Mouse (Mus musculus) heart, postnatal 10 days (tissue): ENCODE results near the gene Olfr575. TPM values are rescaled to one million over a fixed set of nuclear protein-coding genes. Genes with fewer than 3 reads are reported as not detected.

ENCODE experiments used
- DNase-seq, 2 experiments: peaks; one replicate each; pipeline ENCODE4 v3.0.0; 2021
- intact Hi-C: fragments of 180-260 bp; cut with DNase I; formaldehyde crosslinking; loops from one replicate; pipeline ENCODE4 v1.15.1; 2025
- total RNA-seq, 2 experiments: library from RNA; stranded (reverse); gene quantifications; 2 replicates each; pipeline ENCODE4 v1.2.3; 2021

Olfr575 gene
- total RNA-seq = not detected

GRCm38 (mm10) chr7:102958593-102958992 is at the start of gene Olfr575:
Olfr575 (minus strand) TSS chr7:102958775.
- intact Hi-C loops = no loop called here
- DNase-seq = no peak

DNA sequence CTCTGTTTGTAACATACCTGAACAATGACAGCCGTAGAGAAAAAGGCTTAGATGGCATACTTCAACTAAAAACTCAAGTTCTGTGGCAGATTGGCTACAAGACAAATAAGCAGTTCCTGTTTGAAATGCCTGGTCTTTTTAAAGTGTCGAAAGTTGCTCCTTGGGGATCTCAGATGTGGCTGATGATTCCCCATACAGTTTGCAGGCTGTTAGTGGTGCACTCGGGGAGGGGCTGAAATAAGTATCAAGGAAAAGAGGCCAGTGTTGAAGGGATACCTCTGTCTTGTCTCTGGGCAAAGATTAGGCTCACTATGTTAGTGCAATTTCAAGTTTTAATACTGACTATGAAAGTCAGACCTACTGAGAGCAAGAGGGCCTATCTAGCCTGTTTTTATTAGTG is 30.6 kb upstream of the Olfr575 start, which contains the start of gene Olfr578:
Olfr578 (minus strand) TSS at position 101 of the 400 bp plus-strand sequence.
- no peak for DNase-seq
- intact Hi-C loops = no loop called here

- DNase-seq = no peak
- intact Hi-C loops = no loop called here
Observed at GRCm38 (mm10) chr7:102975843-102976242, 17.3 kb upstream of the Olfr575 start, which contains the start of gene Olfr577. Olfr577 (minus strand) TSS chr7:102975943.

- intact Hi-C loops = no loop called here
- DNase-seq = no peak
Observed at GRCm38 (mm10) chr7:102974399-102974798, 15.8 kb upstream of the Olfr575 start.

DNA sequence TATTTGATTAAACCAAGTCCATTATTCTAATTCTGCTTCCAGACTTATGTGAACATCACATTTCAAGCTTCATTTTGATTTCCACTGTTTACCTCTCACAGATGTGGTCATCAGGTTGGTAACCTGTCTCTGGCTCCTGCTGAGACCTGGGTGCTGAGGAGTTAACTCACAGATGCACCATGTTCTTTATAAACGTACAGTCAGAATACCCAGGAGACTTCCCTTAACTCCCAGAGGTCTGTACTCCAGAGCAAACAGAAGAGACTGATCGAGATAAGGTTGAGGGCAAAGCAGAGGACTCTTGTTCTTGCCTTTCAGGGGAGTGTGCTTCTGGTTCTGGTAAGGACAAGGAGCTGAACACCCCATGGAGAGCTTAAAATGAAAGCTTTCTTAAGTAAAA is 3.8 kb upstream of the Olfr575 start, which contains the start of gene Olfr576:
Olfr576 (plus strand) TSS at position 301 of the 400 bp plus-strand sequence.
- no peak for DNase-seq
- intact Hi-C loops = no loop called here

GRCm38 (mm10) chr7:102958137-102958536 is 438 bp downstream of the Olfr575 start:
- intact Hi-C loops = no loop called here
- DNase-seq = no peak

GRCm38 (mm10) chr7:102950732-102951131 is 7.8 kb downstream of the Olfr575 start:
- DNase-seq = no peak
- intact Hi-C loops = no loop called here

GRCm38 (mm10) chr7:102948167-102948566 is 10.4 kb downstream of the Olfr575 start, which contains the start of gene Olfr574:
Olfr574 (plus strand) TSS chr7:102948467.
- no peak for DNase-seq
- intact Hi-C loops = no loop called here

- intact Hi-C loops = no loop called here
- DNase-seq = no peak
Observed at GRCm38 (mm10) chr7:102943417-102943816, 15.2 kb downstream of the Olfr575 start.

DNA sequence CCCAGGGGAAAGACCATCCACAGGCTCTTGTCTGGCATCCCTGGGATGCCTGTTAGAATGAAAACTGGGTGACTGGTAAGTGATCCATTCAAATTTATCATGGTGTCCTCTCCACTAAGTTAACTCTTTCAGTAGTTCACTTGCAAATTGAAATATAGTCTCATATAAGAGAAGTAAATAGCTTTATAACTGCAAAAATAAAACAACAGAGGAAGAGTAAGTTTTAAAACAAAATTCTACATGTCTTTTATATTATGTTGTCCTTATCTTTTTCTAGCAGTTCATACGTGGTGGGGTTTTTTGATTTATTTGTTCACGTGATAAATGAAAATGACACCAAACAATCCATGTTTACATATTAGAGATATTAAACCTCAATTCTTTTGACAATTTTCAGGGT is 16.1 kb downstream of the Olfr575 start, which contains the start of gene Olfr573-ps1:
Olfr573-ps1 (minus strand) TSS at position 101 of the 400 bp plus-strand sequence.
- DNase-seq = no peak
- intact Hi-C loops = no loop called here

DNA sequence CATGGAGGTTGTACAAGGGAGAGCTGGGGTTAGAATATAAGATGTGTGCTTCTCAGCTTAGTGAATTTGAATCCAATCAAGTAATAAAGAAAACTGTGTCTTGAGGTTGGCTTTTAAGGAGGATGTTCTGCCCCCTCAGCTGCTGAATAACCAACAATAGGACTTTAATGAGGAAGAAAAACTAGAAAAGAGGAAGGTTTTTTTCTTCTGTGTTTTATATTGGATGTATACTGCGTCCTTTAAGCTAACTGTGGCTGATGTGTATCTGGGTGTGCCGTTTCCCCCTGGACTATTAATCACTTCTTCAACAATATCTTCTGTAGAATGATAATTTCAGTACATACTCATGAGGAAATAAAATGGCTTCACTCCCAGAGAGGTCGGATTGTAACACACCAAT is 31.5 kb downstream of the Olfr575 start:
- no peak for DNase-seq
- intact Hi-C loops = no loop called here

GRCm38 (mm10) chr7:102924109-102924508 is 34.5 kb downstream of the Olfr575 start, which contains the start of gene Olfr572:
Olfr572 (plus strand) TSS chr7:102924409.
- intact Hi-C loops = no loop called here
- DNase-seq = no peak

DNA sequence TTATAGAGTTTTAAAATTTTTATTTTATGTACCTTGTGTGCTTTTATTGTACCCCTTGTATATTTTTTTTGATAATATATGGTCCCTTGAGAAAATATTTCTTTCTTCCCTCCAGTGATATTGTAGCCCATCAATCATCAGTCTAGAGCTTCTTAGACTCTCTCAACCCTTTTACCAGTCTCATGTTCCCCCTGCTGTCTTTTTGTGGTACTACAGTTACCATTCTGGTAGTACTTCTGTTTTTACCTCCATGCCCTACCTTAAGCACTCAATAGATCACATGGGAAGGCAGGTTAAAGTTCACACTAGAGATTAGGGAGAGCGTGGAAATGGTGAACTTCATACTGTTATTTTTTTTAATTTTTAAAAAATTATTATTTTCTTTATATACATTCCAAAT is 38.9 kb downstream of the Olfr575 start:
- DNase-seq = peak; percentile 32 to 62
- intact Hi-C loops = loop anchor here (2.0 to 10.0 kb wide), 3 partner anchors 225 to 407 kb away; partner anchors contain the start of genes Olfr556 and Olfr557

DNA sequence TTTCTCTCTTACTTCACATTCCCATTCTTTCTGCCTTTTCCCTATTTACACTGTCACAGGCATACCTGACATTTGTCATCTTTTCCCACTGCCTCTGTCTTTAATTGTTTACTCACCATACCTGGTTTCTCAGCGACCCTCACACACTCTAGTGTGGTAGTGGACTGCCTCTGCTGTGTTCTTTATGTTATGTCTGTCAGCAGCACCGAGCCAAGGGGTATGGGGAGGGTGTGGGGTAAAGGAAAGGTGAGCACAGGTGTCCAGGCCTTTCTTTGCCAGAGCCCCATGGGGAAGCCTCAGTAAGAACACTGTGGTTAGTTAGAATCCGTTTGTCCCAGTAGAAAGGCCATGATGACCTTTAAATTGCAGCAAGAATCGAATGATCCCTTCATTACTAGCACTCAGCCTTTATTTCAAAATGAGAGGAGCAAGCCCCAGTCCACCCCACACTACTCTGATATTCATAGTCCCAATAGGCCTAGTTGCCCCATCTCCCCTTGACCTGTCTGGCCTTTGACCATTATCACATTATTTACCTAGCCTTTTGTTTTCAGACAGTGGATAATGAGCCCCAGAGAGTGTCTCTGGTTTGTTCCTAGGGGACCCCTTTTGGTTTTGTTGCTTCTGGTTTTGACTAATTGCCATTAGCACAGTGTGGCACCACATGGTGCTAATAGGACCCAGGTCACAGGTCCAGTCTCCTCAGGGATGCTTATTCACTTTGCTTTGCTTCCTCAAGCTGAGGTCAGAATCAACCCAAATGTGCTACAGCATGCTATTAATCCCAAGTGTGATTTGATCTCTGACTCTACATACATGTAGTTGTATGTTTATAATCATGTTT is 41.3 kb downstream of the Olfr575 start, which contains the start of gene Olfr571:
Olfr571 (minus strand) TSS at position 505 of the 844 bp plus-strand sequence.
- intact Hi-C loops = loop anchor here (10.0 kb wide), 1 partner anchor 222 kb away; the partner anchor contains the start of gene Olfr557
- DNase-seq = no peak

DNA sequence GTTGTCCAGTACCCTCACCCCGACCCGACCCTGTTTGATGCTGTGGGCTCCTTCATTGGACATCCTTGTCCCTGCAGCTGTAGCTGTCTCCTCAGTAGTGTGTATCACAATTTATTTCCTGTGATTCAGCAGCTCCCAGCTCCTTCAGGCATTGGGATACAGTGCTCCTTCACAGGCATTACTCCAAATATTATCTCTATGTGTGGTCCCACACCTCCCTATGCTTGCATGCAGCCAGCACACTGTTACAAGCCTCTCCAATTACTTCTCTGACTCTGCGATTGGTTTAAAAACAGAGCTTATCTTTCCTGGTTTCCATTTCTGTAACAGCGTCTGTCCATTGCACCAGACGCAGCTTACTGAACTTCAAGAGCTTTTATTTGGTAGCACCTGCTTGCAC is 42.2 kb downstream of the Olfr575 start:
- DNase-seq = no peak

DNA sequence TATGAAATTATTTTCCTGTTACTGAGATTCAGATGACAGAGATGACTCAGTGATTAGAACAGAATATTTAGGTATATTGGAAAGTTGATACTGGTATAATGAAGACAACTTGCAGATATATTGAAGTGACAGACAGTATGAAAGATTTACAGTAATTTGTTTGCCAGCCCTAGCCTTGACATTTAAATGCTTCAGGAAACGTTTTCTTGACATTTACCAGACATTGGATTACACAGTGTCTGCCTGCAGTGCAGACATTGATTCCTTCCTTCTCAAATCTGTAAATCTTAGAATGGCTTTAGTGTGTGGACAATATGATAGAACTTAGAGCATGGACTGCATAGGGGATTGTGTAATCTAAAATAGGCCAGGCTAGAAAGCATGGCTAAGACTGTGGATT is 43.3 kb downstream of the Olfr575 start:
- intact Hi-C loops = loop anchor here (10.0 kb wide), 1 partner anchor 220 kb away; the partner anchor contains the start of gene Olfr557
- no peak for DNase-seq

More for the DNA sequence above, 42.2 kb downstream of the Olfr575 start:
- intact Hi-C loops = loop anchor here (10.0 kb wide), 1 partner anchor 222 kb away; the partner anchor contains the start of gene Olfr557

Other genes starting within 250 kb of the Olfr575 start
- gene Olfr33, start 239.7 kb downstream of the Olfr575 start, total RNA-seq = not detected
- not detected for gene Olfr559, start 231.3 kb downstream of the Olfr575 start, total RNA-seq
- gene Olfr560, start 199.4 kb downstream of the Olfr575 start, total RNA-seq = under 1 TPM; 0.12 to 0.57 TPM
- 1 to 10 TPM; 2.1 to 2.2 TPM for gene Olfr78, start 199.3 kb downstream of the Olfr575 start, total RNA-seq
- gene Olfr561, start 187.6 kb downstream of the Olfr575 start, total RNA-seq = not detected
- not detected for gene Olfr564, start 155.3 kb downstream of the Olfr575 start, total RNA-seq
- gene Olfr566, start 100.0 kb downstream of the Olfr575 start, total RNA-seq = not detected
- gene Olfr568, start 81.7 kb downstream of the Olfr575 start, total RNA-seq = not detected
- not detected for gene Olfr569, start 67.9 kb downstream of the Olfr575 start, total RNA-seq
- not detected for gene Olfr570, start 64.2 kb downstream of the Olfr575 start, total RNA-seq
- not detected for gene Olfr571, start 41.2 kb downstream of the Olfr575 start, total RNA-seq
- gene Olfr572, start 34.4 kb downstream of the Olfr575 start, total RNA-seq = not detected
- gene Olfr573-ps1, start 16.2 kb downstream of the Olfr575 start, total RNA-seq = not detected
- not detected for gene Olfr574, start 10.3 kb downstream of the Olfr575 start, total RNA-seq
- gene Olfr576, start 3.9 kb upstream of the Olfr575 start, total RNA-seq = not detected
- not detected for gene Olfr577, start 17.2 kb upstream of the Olfr575 start, total RNA-seq
- not detected for gene Olfr578, start 30.5 kb upstream of the Olfr575 start, total RNA-seq
- gene Olfr582, start 79.2 kb upstream of the Olfr575 start, total RNA-seq = not detected
- gene Olfr583, start 92.5 kb upstream of the Olfr575 start, total RNA-seq = not detected
- not detected for gene Olfr584, start 123.1 kb upstream of the Olfr575 start, total RNA-seq
- not detected for gene Olfr585, start 138.9 kb upstream of the Olfr575 start, total RNA-seq
- gene Olfr586, start 166.9 kb upstream of the Olfr575 start, total RNA-seq = not detected
- gene Olfr588-ps1, start 182.1 kb upstream of the Olfr575 start, total RNA-seq = not detected
- gene Olfr589, start 197.6 kb upstream of the Olfr575 start, total RNA-seq = not detected
- not detected for gene Olfr591, start 219.6 kb upstream of the Olfr575 start, total RNA-seq
- not detected for gene Olfr592, start 226.0 kb upstream of the Olfr575 start, total RNA-seq